Mouse (Mus musculus) left cerebral cortex, adult 11 months (tissue): ENCODE measurements around the gene Cyp3a13.
"Not testable (repeated sequence)": the region's sequence is repeated elsewhere in the genome, so short reads cannot be mapped to it uniquely, and the experiment has no call there.

Experiments
- DNase-seq: peaks from one replicate; pipeline ENCODE4 v3.0.0; 2022; ENCODE audit warnings: low spot score

The Cyp3a13 gene

GRCm38 (mm10) chr5:137871644-137872380 lies 49.6 kb downstream of the Cyp3a13 start, which contains the start of gene Pilrb2:
Pilrb2 (minus strand) TSS chr5:137871815.
- DNase-seq, result not testable (repeated sequence)

- not testable (repeated sequence) for DNase-seq
Observed at GRCm38 (mm10) chr5:137868600-137868999, 52.8 kb downstream of the Cyp3a13 start.

DNA sequence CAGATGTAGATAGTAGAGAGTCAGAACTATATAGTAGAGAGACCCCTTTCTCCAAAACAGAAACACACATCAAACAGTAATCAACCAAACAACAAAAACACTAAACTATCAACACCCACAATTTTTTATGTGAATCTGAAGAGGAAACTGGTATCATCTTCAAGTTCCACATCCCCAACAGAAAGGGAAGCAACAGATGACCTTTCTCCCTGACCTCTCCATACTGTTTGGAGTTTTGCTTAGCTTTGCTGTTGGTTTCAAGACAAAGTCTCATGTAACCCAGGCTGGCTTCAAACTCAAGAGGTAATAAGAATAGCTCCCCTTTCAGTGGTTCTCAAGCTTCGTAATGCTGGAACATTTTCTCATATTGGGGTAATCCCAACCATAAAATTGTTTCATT lies 57.4 kb downstream of the Cyp3a13 start:
- not testable (repeated sequence) for DNase-seq

GRCm38 (mm10) chr5:137857960-137858710 lies 63.3 kb downstream of the Cyp3a13 start, which contains the start of gene Pilrb1:
Pilrb1 (minus strand) TSS chr5:137858106.
- DNase-seq, result not testable (repeated sequence)

DNA sequence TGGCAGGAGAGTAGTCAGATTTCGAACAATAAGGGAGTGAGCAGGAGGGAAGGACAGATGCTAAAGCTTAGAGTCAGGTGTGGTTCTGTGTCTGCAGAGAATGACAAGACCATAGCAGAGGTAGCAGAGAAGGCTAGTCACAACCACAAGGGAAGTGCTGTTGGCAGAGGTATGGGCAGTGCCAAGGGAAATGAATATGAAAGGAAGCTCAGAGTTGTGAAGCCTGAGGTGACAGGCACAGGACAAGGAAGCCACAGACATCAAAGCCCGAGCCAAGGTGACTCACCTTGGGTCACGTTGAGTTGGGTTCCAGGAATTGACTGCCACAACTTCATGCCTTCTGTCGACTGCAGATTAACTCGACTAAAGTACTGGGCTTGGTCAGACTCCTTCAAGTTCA lies 64.5 kb downstream of the Cyp3a13 start:
- DNase-seq, result not testable (repeated sequence)

- not testable (repeated sequence) for DNase-seq
Observed at GRCm38 (mm10) chr5:137854907-137855306, 66.5 kb downstream of the Cyp3a13 start.

DNA sequence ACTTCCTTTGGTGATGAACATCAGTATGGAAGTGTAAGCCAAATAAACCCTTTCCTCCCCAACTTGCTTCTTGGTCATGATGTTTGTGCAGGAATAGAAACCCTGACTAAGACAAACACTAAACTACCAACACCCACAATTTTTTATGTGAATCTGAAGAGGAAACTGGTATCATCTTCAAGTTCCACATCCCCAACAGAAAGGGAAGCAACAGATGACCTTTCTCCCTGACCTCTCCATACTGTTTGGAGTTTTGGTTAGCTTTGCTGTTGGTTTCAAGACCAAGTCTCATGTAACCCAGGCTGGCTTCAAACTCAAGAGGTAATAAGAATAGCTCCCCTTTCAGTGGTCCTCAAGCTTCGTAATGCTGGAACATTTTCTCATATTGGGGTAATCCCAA lies 71.1 kb downstream of the Cyp3a13 start:
- DNase-seq, result not testable (repeated sequence)
